Mouse (Mus musculus) kidney, postnatal 0 days (tissue): ENCODE measurements around the gene Sp2. TPM values are rescaled to one million over a fixed set of nuclear protein-coding genes. Genes with fewer than 3 reads are reported as not detected.

ENCODE experiments used
- ATAC-seq: fragments of 200-750 bp; cut with Nextera tagmentation; replicated peaks from 2 replicates; pipeline ENCODE4 v1.8.0; 2017; ENCODE audit warnings: low read depth, moderate number of reproducible peaks, moderate TSS enrichment, moderate library complexity; ENCODE audit not compliant: low FRiP score
- DNase-seq: peaks from one replicate; pipeline ENCODE4 v3.0.0-alpha.2; 2016; ENCODE audit warnings: low spot score
- H3K27ac ChIP-seq: fragments of 300-500 bp; sonication (generic); 2 replicates; pipeline ENCODE4 v1.5.1; 2014; ENCODE audit warnings: mild to moderate bottlenecking
- H3K27me3 ChIP-seq: fragments of 300-500 bp; sonication (generic); 2 replicates; pipeline ENCODE4 v1.6.1; 2014; ENCODE audit warnings: low read length, mixed read lengths; ENCODE audit not compliant: insufficient read depth
- H3K36me3 ChIP-seq: fragments of 300-500 bp; sonication (generic); 2 replicates; pipeline ENCODE4 v1.6.1; 2014; ENCODE audit warnings: low read length, mixed read lengths; ENCODE audit not compliant: insufficient read depth
- H3K4me1 ChIP-seq: fragments of 300-500 bp; sonication (generic); replicated peaks from 2 replicates; pipeline ENCODE4 v1.6.1; 2014; ENCODE audit warnings: antibody characterized with exemption, low read length, mixed read lengths; ENCODE audit not compliant: insufficient read depth
- H3K4me2 ChIP-seq: fragments of 300-500 bp; sonication (generic); 2 replicates; pipeline ENCODE4 v1.6.1; 2014; ENCODE audit warnings: mild to moderate bottlenecking, low read length, moderate library complexity, mixed read lengths
- H3K4me3 ChIP-seq: fragments of 300-500 bp; sonication (generic); replicated peaks from 2 replicates; pipeline ENCODE4 v1.5.1; 2014; ENCODE audit warnings: low read depth, low read length
- H3K9ac ChIP-seq: fragments of 300-500 bp; sonication (generic); 2 replicates; pipeline ENCODE4 v1.6.1; 2014; ENCODE audit warnings: low read depth, low read length
- H3K9me3 ChIP-seq: fragments of 300-500 bp; sonication (generic); replicated peaks from 2 replicates; pipeline ENCODE4 v1.6.1; 2016; ENCODE audit warnings: low read length, inconsistent platforms, mixed read lengths
- CTCF ChIP-seq: IDR thresholded peaks from 2 replicates; pipeline ENCODE4 v1.5.1; 2016; ENCODE audit warnings: antibody characterized with exemption, low read depth, mild to moderate bottlenecking, moderate library complexity
- WGBS: fragments of 180-500 bp; shearing (Covaris S2); extraction: QIAGEN DNeasy Blood & Tissue Kit; methylation state at CpG from one replicate; pipeline ENCODE4 v1.1.7; 2014; 5-methylcytosine and 5-hydroxymethylcytosine counted together
- polyA plus RNA-seq: library from polyadenylated mRNA; unstranded; fragments of >200 nt; fragmentation: Nextera tagmentation; extraction: Ambion mirVana; gene quantifications from 2 replicates; pipeline ENCODE4 v1.2.1, GENCODE M21; 2015

Gene Sp2
- polyA plus RNA-seq, 1 experiment from 2014 or later = 16.3 TPM

GRCm38 (mm10) chr11:96931327-96932062 is 51.3 kb downstream of the Sp2 start:
- 37% methylated on average over 8 of the region's 8 CpGs for WGBS
- DNase-seq (no peak), ATAC-seq (no peak)
- Histone ChIP-seq H3K4me1 (0 out of 2 replicates have a peak, but pooled peaks cover 15% of the 10 kb centered on the region), H3K4me2 (peak overlapping the region; percentile 36; the same call in 1 of the 2 replicates), H3K9ac (no peak overlapping the region), H3K27me3 (no peaks in the 10 kb centered on the region), H3K4me3 (0 out of 2 replicates have a peak overlapping the region, but pooled peaks have one; percentile 7), H3K9me3 (no peaks in the 10 kb centered on the region), H3K36me3 (no peaks in the 10 kb centered on the region), H3K27ac (peak overlapping the region; percentile 68)
- no peak for TF ChIP-seq CTCF

GRCm38 (mm10) chr11:96929766-96930331 is 52.9 kb downstream of the Sp2 start:
- Histone ChIP-seq H3K27me3 (no peaks in the 10 kb centered on the region), H3K4me1 (0 out of 2 replicates have a peak, but pooled peaks cover 15% of the 10 kb centered on the region), H3K9me3 (no peaks in the 10 kb centered on the region), H3K9ac (peak overlapping the region; percentile 65), H3K4me3 (peak overlapping the region; percentile 34), H3K36me3 (no peaks in the 10 kb centered on the region), H3K27ac (peak overlapping the region; percentile 97), H3K4me2 (peak overlapping the region; percentile 55)
- ATAC-seq (peak; percentile 79), DNase-seq (no peak)
- no peak for TF ChIP-seq CTCF
- WGBS = 53% methylated on average over 9 of the region's 9 CpGs

- Histone ChIP-seq H3K27me3 (no peaks in the 10 kb centered on the region), H3K9me3 (no peaks in the 10 kb centered on the region), H3K27ac (peak overlapping the region; percentile 97), H3K9ac (peak overlapping the region; percentile 65), H3K36me3 (no peaks in the 10 kb centered on the region), H3K4me3 (peak overlapping the region; percentile 34), H3K4me1 (0 out of 2 replicates have a peak, but pooled peaks cover 15% of the 10 kb centered on the region), H3K4me2 (peak overlapping the region; percentile 55)
- no peak for TF ChIP-seq CTCF
- DNase-seq = peak; percentile 56
- WGBS = 10% methylated on average over 13 of the region's 13 CpGs
- ATAC-seq = peak; percentile 82
These were observed 53.5 kb downstream of the Sp2 start for GRCm38 (mm10) chr11:96929096-96929765.

- Histone ChIP-seq H3K4me1 (0 out of 2 replicates have a peak, but pooled peaks cover 15% of the 10 kb centered on the region), H3K9me3 (no peaks in the 10 kb centered on the region), H3K27me3 (no peaks in the 10 kb centered on the region), H3K9ac (peak overlapping the region; percentile 65), H3K27ac (peak overlapping the region; percentile 97), H3K4me2 (peak overlapping the region; percentile 55), H3K4me3 (peak overlapping the region; percentile 34), H3K36me3 (no peaks in the 10 kb centered on the region)
- 6% methylated on average over 5 of the region's 5 CpGs for WGBS
- DNase-seq (peak; percentile 39), ATAC-seq (peak; percentile 67)
- TF ChIP-seq CTCF = no peak
These were observed 54.1 kb downstream of the Sp2 start for GRCm38 (mm10) chr11:96928691-96929090.

- 60% methylated on average over 2 of the region's 2 CpGs for WGBS
- H3K4me2 ChIP-seq = peak within 1 kb of the TSS; percentile 55
- no peak for DNase-seq
- H3K9ac ChIP-seq = peak within 1 kb of the TSS; percentile 65
- H3K4me3 ChIP-seq = peak within 1 kb of the TSS; percentile 34
- no peaks in the 10 kb centered on the region for H3K36me3 ChIP-seq
- H3K4me1 ChIP-seq = 0 out of 2 replicates have a peak, but pooled peaks cover 13% of the 10 kb centered on the region
- no peak for ATAC-seq
- TF ChIP-seq CTCF = no peak
- peak within 1 kb of the TSS; percentile 97 for H3K27ac ChIP-seq
- no peaks in the 10 kb centered on the region for H3K27me3 ChIP-seq
- no peaks in the 10 kb centered on the region for H3K9me3 ChIP-seq
These were observed 54.7 kb downstream of the Sp2 start, which contains the start of gene Prr15l for GRCm38 (mm10) chr11:96928088-96928487. Gene Prr15l (plus strand): TSS chr11:96928104.

GRCm38 (mm10) chr11:96926587-96926986 is 56.2 kb downstream of the Sp2 start:
- ATAC-seq (no peak), DNase-seq (no peak)
- no peak overlapping the region for H3K4me2 ChIP-seq
- H3K27ac ChIP-seq = no peak overlapping the region
- H3K9me3 ChIP-seq = no peaks in the 10 kb centered on the region
- H3K27me3 ChIP-seq = no peaks in the 10 kb centered on the region
- WGBS = 84% methylated on average over 5 of the region's 5 CpGs
- H3K36me3 ChIP-seq = no peaks in the 10 kb centered on the region
- H3K4me3 ChIP-seq = no peak overlapping the region
- H3K4me1 ChIP-seq = 0 out of 2 replicates have a peak, but pooled peaks cover 8% of the 10 kb centered on the region
- no peak overlapping the region for H3K9ac ChIP-seq
- TF ChIP-seq CTCF = no peak
